Mouse (Mus musculus): ENCODE data around the gene Gm28051. TPM values are rescaled to one million over a fixed set of nuclear protein-coding genes. Genes with fewer than 3 reads are reported as not detected.

Gm28051 gene
- polyA plus RNA-seq, 1 experiment from 2014 or later = not detected

DNA sequence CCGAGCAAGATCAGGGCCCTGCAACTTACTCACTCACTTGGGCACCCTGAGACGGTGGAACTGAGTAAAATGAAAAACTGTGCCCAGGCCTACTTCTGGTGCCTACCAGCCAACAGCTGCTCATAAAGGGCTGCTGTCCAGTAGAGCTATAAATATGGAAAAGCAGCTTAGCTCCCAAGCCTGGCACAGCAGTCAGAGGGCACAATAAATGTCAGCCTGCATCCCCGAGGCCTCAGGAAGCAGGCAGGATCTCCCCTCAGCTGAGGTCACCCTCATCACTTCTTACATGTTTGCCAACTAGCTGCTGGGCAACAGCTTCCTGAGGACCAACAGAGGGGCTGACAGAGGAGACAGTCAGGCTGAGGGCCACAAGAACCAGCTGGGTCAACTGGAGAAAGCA, 80.5 kb downstream of the Gm28051 start:
- WGBS = 71% methylated on average over 3 of the region's 3 CpGs
- no peak overlapping the region for H3K4me3 ChIP-seq (ENCODE audit: low read length)
- no peak for ATAC-seq
- no peak overlapping the region for H3K27ac ChIP-seq (ENCODE audit: low read depth, low read length)
- H3K27me3 ChIP-seq (replicated peaks; ENCODE audit: control insufficient read depth, insufficient read depth, low read length) = no peaks in the 10 kb centered on the region
- no peaks in the 10 kb centered on the region for H3K9me3 ChIP-seq (ENCODE audit: control insufficient read depth, low read length)
- H3K4me2 ChIP-seq (ENCODE audit: low read length) = no peak overlapping the region
- H3K9ac ChIP-seq (ENCODE audit: low read depth, low read length) = no peak overlapping the region
- peaks cover 2% of the 10 kb centered on the region; the same call in 1 of the 2 replicates for H3K4me1 ChIP-seq (ENCODE audit: control insufficient read depth, insufficient read depth, low read depth, low read length)
- peaks cover 3% of the 10 kb centered on the region; the same call in 1 of the 2 replicates for H3K36me3 ChIP-seq (ENCODE audit: control insufficient read depth, insufficient read depth, low read length)

DNA sequence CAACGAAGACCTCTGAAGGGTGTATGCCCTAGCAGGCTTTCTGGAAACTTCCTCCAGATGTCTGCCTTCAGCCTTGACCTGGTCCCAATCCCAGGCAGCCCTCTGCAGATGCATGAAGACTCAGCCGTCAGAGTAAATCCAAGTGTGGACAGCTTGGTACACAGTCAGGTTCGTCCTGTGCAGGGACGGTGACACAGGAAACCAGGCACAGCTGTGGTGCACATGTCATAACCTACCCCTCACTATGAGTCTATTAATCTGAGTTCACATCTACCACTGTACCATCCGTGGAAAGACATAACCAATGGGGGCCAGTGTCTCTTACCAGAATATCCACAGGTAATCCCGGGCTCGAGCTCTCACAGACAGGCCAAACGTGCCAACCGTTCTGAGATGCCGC, 83.0 kb downstream of the Gm28051 start:
- 87% methylated on average over 10 of the region's 10 CpGs for WGBS
- H3K4me3 ChIP-seq (ENCODE audit: low read length) = no peak overlapping the region
- ATAC-seq = no peak

DNA sequence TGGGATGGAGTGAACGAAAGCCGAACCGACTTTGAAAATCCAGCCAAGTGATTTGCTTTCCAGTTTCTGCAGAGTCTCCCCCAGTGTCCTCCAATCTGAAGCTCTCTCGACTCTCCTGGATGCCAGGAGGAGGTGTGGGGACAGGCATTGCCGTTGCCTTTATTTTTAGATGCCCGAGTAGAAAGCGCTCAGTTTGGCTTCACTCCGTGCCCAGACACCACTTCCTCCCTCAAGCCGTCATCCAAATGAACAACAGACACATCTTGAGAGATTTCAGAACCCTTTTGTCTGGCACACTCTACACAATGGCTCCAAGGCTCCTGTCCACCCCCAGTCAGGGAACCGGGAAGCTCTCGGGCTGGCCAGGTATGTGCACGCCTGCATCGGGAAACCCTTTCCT, 83.4 kb downstream of the Gm28051 start:
- no peak overlapping the region for H3K4me3 ChIP-seq (ENCODE audit: low read length)
- H3K27ac ChIP-seq (ENCODE audit: low read depth, low read length) = no peak overlapping the region
- no peak overlapping the region for H3K9ac ChIP-seq (ENCODE audit: low read depth, low read length)
- WGBS = 88% methylated on average over 13 of the region's 13 CpGs
- H3K36me3 ChIP-seq (ENCODE audit: control insufficient read depth, insufficient read depth, low read length) = peaks cover 3% of the 10 kb centered on the region; the same call in 1 of the 2 replicates
- no peak overlapping the region for H3K4me2 ChIP-seq (ENCODE audit: low read length)
- no peaks in the 10 kb centered on the region; the same call in 1 of the 2 replicates for H3K4me1 ChIP-seq (ENCODE audit: control insufficient read depth, insufficient read depth, low read depth, low read length)
- no peaks in the 10 kb centered on the region for H3K27me3 ChIP-seq (replicated peaks; ENCODE audit: control insufficient read depth, insufficient read depth, low read length)
- no peaks in the 10 kb centered on the region for H3K9me3 ChIP-seq (ENCODE audit: control insufficient read depth, low read length)
- ATAC-seq = no peak

More for the DNA sequence above, 83.0 kb downstream of the Gm28051 start:
- H3K4me2 ChIP-seq (ENCODE audit: low read length) = no peak overlapping the region
- H3K9me3 ChIP-seq (ENCODE audit: control insufficient read depth, low read length) = no peaks in the 10 kb centered on the region
- no peaks in the 10 kb centered on the region for H3K27me3 ChIP-seq (replicated peaks; ENCODE audit: control insufficient read depth, insufficient read depth, low read length)
- H3K4me1 ChIP-seq (ENCODE audit: control insufficient read depth, insufficient read depth, low read depth, low read length) = peaks cover 2% of the 10 kb centered on the region; the same call in 1 of the 2 replicates
- no peak overlapping the region for H3K27ac ChIP-seq (ENCODE audit: low read depth, low read length)
- peaks cover 3% of the 10 kb centered on the region; the same call in 1 of the 2 replicates for H3K36me3 ChIP-seq (ENCODE audit: control insufficient read depth, insufficient read depth, low read length)
- no peak overlapping the region for H3K9ac ChIP-seq (ENCODE audit: low read depth, low read length)

DNA sequence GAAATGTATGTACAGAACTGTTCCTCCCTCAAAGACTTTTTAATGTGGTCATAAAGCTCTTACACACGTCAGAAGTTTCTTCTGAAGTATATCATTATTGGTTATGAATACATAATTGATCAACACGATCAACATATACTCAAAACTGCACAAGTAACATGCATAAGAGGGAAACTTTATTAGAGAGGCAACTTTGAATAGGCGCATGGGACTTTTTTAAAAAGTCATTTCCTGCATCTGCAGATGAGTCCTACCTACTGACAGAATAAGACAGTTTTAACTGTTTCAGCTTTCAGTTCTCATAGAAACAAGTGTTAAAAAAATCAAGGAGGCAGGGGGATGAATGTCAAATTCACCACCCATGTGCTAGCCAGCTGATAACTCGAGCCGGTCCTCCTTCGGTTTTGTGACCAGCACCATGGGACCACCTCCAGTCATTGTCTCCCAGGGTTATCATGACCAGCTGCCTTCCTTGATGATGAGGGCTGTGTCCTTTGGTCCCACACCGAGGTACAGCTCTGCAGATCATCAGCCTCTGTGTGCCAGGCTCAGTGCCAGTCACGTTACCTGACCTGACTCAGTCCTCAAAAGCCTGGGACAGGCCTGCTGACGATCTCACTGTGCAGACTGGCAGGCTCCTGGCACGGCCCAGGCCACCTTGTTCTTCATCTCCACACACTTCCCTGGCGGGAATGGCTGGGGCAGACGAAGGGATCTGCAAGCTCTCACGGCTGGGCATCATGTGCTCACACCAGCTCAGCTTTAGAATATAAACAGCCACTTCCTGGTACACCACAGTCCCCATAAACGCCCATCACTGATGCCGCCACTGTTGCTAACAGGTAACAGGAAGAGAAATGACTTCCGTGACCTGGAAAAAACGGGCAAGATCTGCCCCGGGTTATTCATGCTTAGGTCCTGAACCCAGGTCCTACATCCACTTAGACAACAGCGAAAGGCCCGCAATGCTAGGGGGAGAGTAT, 84.4 kb downstream of the Gm28051 start:
- WGBS = 90% methylated on average over 20 of the region's 20 CpGs

DNA sequence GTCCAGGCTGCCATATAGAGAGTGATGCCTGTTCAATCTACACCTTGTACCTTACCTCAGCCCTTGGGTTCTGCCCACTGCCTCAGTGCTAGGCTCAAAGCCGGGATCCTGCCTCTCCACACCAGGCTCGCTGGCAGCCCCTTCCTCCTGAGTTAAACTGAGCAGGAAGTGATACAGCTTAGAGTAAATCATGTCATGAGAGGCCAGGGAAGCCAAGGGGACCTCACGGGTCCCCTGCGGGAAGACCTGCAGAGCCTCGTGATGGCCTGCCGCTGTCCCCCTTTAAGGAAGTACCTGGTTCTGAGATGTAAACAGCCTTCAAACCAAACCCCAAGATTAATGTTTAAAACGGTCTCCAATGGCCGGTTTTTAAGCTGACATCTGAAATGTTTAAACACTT, 85.4 kb downstream of the Gm28051 start:
- Histone ChIP-seq H3K9me3 (ENCODE audit: control insufficient read depth, low read length) (no peaks in the 10 kb centered on the region), H3K4me2 (ENCODE audit: low read length) (no peak overlapping the region), H3K27ac (ENCODE audit: low read depth, low read length) (no peak overlapping the region), H3K36me3 (ENCODE audit: control insufficient read depth, insufficient read depth, low read length) (peaks cover 3% of the 10 kb centered on the region), H3K27me3 (replicated peaks; ENCODE audit: control insufficient read depth, insufficient read depth, low read length) (no peaks in the 10 kb centered on the region), H3K4me3 (ENCODE audit: low read length) (no peak overlapping the region), H3K4me1 (ENCODE audit: control insufficient read depth, insufficient read depth, low read depth, low read length) (no peaks in the 10 kb centered on the region; the same call in 1 of the 2 replicates), H3K9ac (ENCODE audit: low read depth, low read length) (no peak overlapping the region)
- WGBS = 78% methylated on average over 8 of the region's 8 CpGs
- ATAC-seq = no peak

More for the DNA sequence above, 84.4 kb downstream of the Gm28051 start:
- no peaks in the 10 kb centered on the region; the same call in 1 of the 2 replicates for H3K4me1 ChIP-seq (ENCODE audit: control insufficient read depth, insufficient read depth, low read depth, low read length)
- H3K4me2 ChIP-seq (ENCODE audit: low read length) = no peak overlapping the region
- no peak overlapping the region for H3K9ac ChIP-seq (ENCODE audit: low read depth, low read length)
- no peak overlapping the region for H3K27ac ChIP-seq (ENCODE audit: low read depth, low read length)
- H3K9me3 ChIP-seq (ENCODE audit: control insufficient read depth, low read length) = no peaks in the 10 kb centered on the region
- H3K4me3 ChIP-seq (ENCODE audit: low read length) = no peak overlapping the region
- peaks cover 3% of the 10 kb centered on the region for H3K36me3 ChIP-seq (ENCODE audit: control insufficient read depth, insufficient read depth, low read length)
- ATAC-seq = no peak
- no peaks in the 10 kb centered on the region for H3K27me3 ChIP-seq (replicated peaks; ENCODE audit: control insufficient read depth, insufficient read depth, low read length)

DNA sequence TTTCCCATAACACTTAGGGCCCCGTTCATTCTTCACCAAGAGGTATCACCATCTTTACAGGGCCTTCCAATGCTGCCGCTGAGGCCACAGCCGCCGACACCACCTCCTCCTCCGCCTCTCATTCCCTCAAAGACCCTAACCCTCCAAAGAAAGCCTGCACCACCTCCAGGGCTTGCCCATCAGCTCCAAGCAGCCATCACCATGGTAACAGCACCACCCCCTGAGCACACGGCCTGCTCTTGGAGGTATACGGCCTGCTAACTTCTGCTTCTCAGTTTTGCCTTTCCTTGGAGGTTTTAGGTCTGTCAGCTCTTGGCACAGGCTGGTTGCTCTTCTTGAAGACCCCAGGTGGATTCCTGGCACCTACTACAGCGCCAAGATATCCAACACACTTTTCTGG, 86.7 kb downstream of the Gm28051 start:
- no peaks in the 10 kb centered on the region for H3K9me3 ChIP-seq (ENCODE audit: control insufficient read depth, low read length)
- 35% methylated on average over 8 of the region's 8 CpGs for WGBS
- H3K9ac ChIP-seq (ENCODE audit: low read depth, low read length) = no peak overlapping the region
- H3K36me3 ChIP-seq (ENCODE audit: control insufficient read depth, insufficient read depth, low read length) = peaks cover 3% of the 10 kb centered on the region
- H3K4me2 ChIP-seq (ENCODE audit: low read length) = no peak overlapping the region
- no peak overlapping the region for H3K27ac ChIP-seq (ENCODE audit: low read depth, low read length)
- ATAC-seq = peak; percentile 56
- H3K4me1 ChIP-seq (ENCODE audit: control insufficient read depth, insufficient read depth, low read depth, low read length) = no peaks in the 10 kb centered on the region
- no peak overlapping the region for H3K4me3 ChIP-seq (ENCODE audit: low read length)
- no peaks in the 10 kb centered on the region for H3K27me3 ChIP-seq (replicated peaks; ENCODE audit: control insufficient read depth, insufficient read depth, low read length)

MicroRNA genes within 50 kb of the gene (microRNA counts, 519-probe panel; counts per million panel counts)
- microRNA mmu-miR-1936 = not detected

Small RNAs within 50 kb of the gene (microRNA-seq; reads per million reads assigned to microRNA genes)
- not detected for gene Mir1936

Other genes with a start within 250 kb of the Gm28051 start
- gene Chga, start 202.8 kb downstream of the Gm28051 start, polyA plus RNA-seq (2015; fragmentation: Nextera tagmentation; extraction: Ambion mirVana) = 198 and 224 TPM in 2 replicates
- 41.2 and 42.5 TPM in 2 replicates for gene Itpk1, start 52.8 kb downstream of the Gm28051 start, polyA plus RNA-seq (2015; fragmentation: Nextera tagmentation; extraction: Ambion mirVana)
- gene Moap1, start 14.1 kb downstream of the Gm28051 start, polyA plus RNA-seq (2015; fragmentation: Nextera tagmentation; extraction: Ambion mirVana) = 72.4 and 81.3 TPM in 2 replicates
- 9.9 and 11.8 TPM in 2 replicates for gene Tmem251, start 14.0 kb downstream of the Gm28051 start, polyA plus RNA-seq (2015; fragmentation: Nextera tagmentation; extraction: Ambion mirVana)
- gene Gon7, start within 50 bp of the Gm28051 start, polyA plus RNA-seq (2015; fragmentation: Nextera tagmentation; extraction: Ambion mirVana) = 38.7 and 45.2 TPM in 2 replicates
- 34.7 and 38.9 TPM in 2 replicates for gene Ubr7, start 202 bp upstream of the Gm28051 start, polyA plus RNA-seq (2015; fragmentation: Nextera tagmentation; extraction: Ambion mirVana)
- 46.1 and 48.8 TPM in 2 replicates for gene Gm20604, start 907 bp upstream of the Gm28051 start, polyA plus RNA-seq (2015; fragmentation: Nextera tagmentation; extraction: Ambion mirVana)
- gene Btbd7, start 120.7 kb upstream of the Gm28051 start, polyA plus RNA-seq (2015; fragmentation: Nextera tagmentation; extraction: Ambion mirVana) = 9.8 and 10.3 TPM in 2 replicates
- not detected in 2 replicates for gene Cox8c, start 141.6 kb upstream of the Gm28051 start, polyA plus RNA-seq (2015; fragmentation: Nextera tagmentation; extraction: Ambion mirVana)
- gene Unc79, start 191.1 kb upstream of the Gm28051 start, polyA plus RNA-seq (2015; fragmentation: Nextera tagmentation; extraction: Ambion mirVana) = 5.9 and 6.2 TPM in 2 replicates

Data from hindbrain, embryonic 16.5 days (tissue).